Mouse (Mus musculus): Measurements from ENCODE around the gene Ano1.

DNA sequence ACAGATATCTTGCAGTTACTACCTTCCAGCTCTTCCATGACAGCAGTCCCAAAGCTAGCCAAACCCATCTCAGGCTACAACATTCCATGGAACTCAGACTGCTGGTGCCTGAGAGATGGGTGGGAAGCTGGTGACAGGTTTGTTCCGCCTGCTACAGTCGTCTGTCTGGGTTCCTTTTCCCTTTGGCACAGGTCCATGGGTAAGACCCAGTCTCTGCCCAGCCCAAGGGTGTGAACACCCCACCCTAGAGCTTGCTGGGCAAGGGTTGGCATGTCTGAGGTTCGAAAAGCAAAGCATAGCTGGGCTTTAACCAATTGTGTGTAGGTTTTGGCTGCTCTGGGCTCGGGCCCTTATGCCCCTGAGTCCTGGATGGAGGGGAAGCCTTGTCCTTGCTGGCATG lies 139.4 kb downstream of the Ano1 start:
- no peak for TF ChIP-seq CTCF (IDR thresholded peaks at IDR 0.05; ENCODE audit: borderline replicate concordance, extremely low read depth, insufficient read depth, insufficient read length)
- no peak for TF ChIP-seq POLR2A (IDR thresholded peaks at IDR 0.05; ENCODE audit: borderline replicate concordance, extremely low read depth, insufficient read depth, insufficient read length, poor library complexity, severe bottlenecking)
